Mouse (Mus musculus) embryonic facial prominence, embryonic 14.5 days (tissue): ENCODE results near the gene Ston2. TPM values are rescaled to one million over a fixed set of nuclear protein-coding genes. Genes with fewer than 3 reads are reported as not detected.
A peak's percentile ranks its signal among the peaks of the same experiment; 100 is the strongest.

ENCODE experiments used
- ATAC-seq: fragments of 200-750 bp; cut with Nextera tagmentation; 2 replicates; pipeline ENCODE4 v1.8.0; 2017; ENCODE audit warnings: low read depth, moderate number of reproducible peaks, moderate TSS enrichment
- DNase-seq: peaks from one replicate; pipeline ENCODE4 v3.0.0-alpha.2; 2015; ENCODE audit warnings: low spot score
- H3K27ac ChIP-seq: fragments of 300-500 bp; sonication (generic); replicated peaks from 2 replicates; pipeline ENCODE4 v1.5.1; 2014; ENCODE audit warnings: low read depth, mild to moderate bottlenecking, low read length, moderate library complexity
- H3K27me3 ChIP-seq: fragments of 300-500 bp; sonication (generic); replicated peaks from 2 replicates; pipeline ENCODE4 v1.6.1; 2014; ENCODE audit warnings: low read length; ENCODE audit not compliant: control insufficient read depth, insufficient read depth
- H3K36me3 ChIP-seq: fragments of 300-500 bp; sonication (generic); 2 replicates; pipeline ENCODE4 v1.6.1; 2014; ENCODE audit warnings: low read length, mixed read lengths; ENCODE audit not compliant: control insufficient read depth, insufficient read depth
- H3K4me1 ChIP-seq: fragments of 300-500 bp; sonication (generic); 2 replicates; pipeline ENCODE4 v1.6.1; 2014; ENCODE audit warnings: antibody characterized with exemption, low read length; ENCODE audit not compliant: control insufficient read depth, insufficient read depth
- H3K4me2 ChIP-seq: fragments of 300-500 bp; sonication (generic); 2 replicates; pipeline ENCODE4 v1.6.1; 2014; ENCODE audit warnings: low read depth, mild to moderate bottlenecking, low read length, moderate library complexity, mixed read lengths
- H3K4me3 ChIP-seq: fragments of 300-500 bp; sonication (generic); 2 replicates; pipeline ENCODE4 v1.5.1; 2014; ENCODE audit warnings: low read depth, mild to moderate bottlenecking, low read length
- H3K9ac ChIP-seq: fragments of 300-500 bp; sonication (generic); 2 replicates; pipeline ENCODE4 v1.6.1; 2014; ENCODE audit warnings: low read depth, mild to moderate bottlenecking, low read length, moderate library complexity, mixed read lengths
- H3K9me3 ChIP-seq: fragments of 300-500 bp; sonication (generic); 2 replicates; pipeline ENCODE4 v1.6.1; 2016; ENCODE audit warnings: low read length; ENCODE audit not compliant: control insufficient read depth
- WGBS: fragments of 180-500 bp; shearing (Covaris S2); extraction: QIAGEN DNeasy Blood & Tissue Kit; methylation state at CpG from one replicate; pipeline ENCODE4 v1.1.7; 2014; 5-methylcytosine and 5-hydroxymethylcytosine counted together
- polyA plus RNA-seq: library from polyadenylated mRNA; unstranded; fragments of >200 nt; fragmentation: Nextera tagmentation; extraction: Ambion mirVana; gene quantifications from 2 replicates; pipeline ENCODE4 v1.2.1, GENCODE M21; 2014

Ston2 gene
- polyA plus RNA-seq, 1 experiment from 2014 or later = 10.5 TPM

GRCm38 (mm10) chr12:91625013-91625412 lies 163.2 kb downstream of the Ston2 start:
- DNase-seq (no peak), ATAC-seq (no peak)
- no peaks in the 10 kb centered on the region for H3K27me3 ChIP-seq
- H3K36me3 ChIP-seq = no peaks in the 10 kb centered on the region
- H3K4me3 ChIP-seq = no peak overlapping the region
- no peak overlapping the region for H3K9ac ChIP-seq
- 83% methylated on average over 1 of the region's 1 CpGs for WGBS
- H3K4me2 ChIP-seq = no peak overlapping the region
- H3K4me1 ChIP-seq = no peaks in the 10 kb centered on the region
- peaks cover 6% of the 10 kb centered on the region; the same call in 1 of the 2 replicates for H3K9me3 ChIP-seq
- no peak overlapping the region for H3K27ac ChIP-seq

- WGBS = 84% methylated on average over 5 of the region's 5 CpGs
- no peak for ATAC-seq
Measured at GRCm38 (mm10) chr12:91609425-91609824, 178.8 kb downstream of the Ston2 start.

GRCm38 (mm10) chr12:91607678-91608077 lies 180.5 kb downstream of the Ston2 start:
- Histone ChIP-seq H3K27me3 (no peaks in the 10 kb centered on the region), H3K4me3 (no peak overlapping the region), H3K9me3 (no peaks in the 10 kb centered on the region), H3K36me3 (no peaks in the 10 kb centered on the region), H3K4me1 (no peaks in the 10 kb centered on the region), H3K9ac (no peak overlapping the region), H3K4me2 (no peak overlapping the region), H3K27ac (no peak overlapping the region)
- ATAC-seq (no peak), DNase-seq (no peak)
- 68% methylated on average over 7 of the region's 7 CpGs for WGBS

More at GRCm38 (mm10) chr12:91609425-91609824, 178.8 kb downstream of the Ston2 start:
- Histone ChIP-seq H3K9ac (no peak overlapping the region), H3K4me3 (no peak overlapping the region), H3K36me3 (no peaks in the 10 kb centered on the region), H3K4me2 (no peak overlapping the region), H3K9me3 (no peaks in the 10 kb centered on the region), H3K27me3 (no peaks in the 10 kb centered on the region), H3K4me1 (no peaks in the 10 kb centered on the region), H3K27ac (no peak overlapping the region)
- DNase-seq = peak; percentile 21

DNA sequence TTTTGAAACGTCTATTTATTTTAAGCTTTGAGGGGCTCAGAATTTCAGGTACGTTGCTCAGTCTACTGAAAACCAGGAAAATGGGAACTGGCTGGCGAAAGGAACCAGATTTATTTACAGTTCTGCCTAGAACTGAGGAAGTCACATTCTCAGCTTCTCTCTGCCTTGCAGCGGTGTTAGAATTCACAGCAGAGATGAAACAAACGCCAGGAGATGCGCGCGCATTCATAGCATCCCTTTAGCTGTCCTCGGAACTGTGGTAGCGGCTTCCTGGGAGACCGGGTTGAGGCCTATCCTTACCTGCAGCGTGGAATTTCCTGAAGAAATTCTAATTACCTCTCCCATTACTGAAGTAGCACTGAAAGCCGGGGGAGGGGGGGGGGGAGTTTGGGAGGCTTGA lies 181.5 kb downstream of the Ston2 start:
- no peaks in the 10 kb centered on the region for H3K4me1 ChIP-seq
- no peaks in the 10 kb centered on the region for H3K27me3 ChIP-seq
- no peak overlapping the region for H3K4me2 ChIP-seq
- ATAC-seq = no peak
- 88% methylated on average over 13 of the region's 13 CpGs for WGBS
- no peak overlapping the region for H3K27ac ChIP-seq
- H3K36me3 ChIP-seq = no peaks in the 10 kb centered on the region
- no peak overlapping the region for H3K4me3 ChIP-seq
- H3K9me3 ChIP-seq = no peaks in the 10 kb centered on the region
- DNase-seq = no peak
- H3K9ac ChIP-seq = no peak overlapping the region

GRCm38 (mm10) chr12:91604600-91604999 lies 183.6 kb downstream of the Ston2 start:
- 15% methylated on average over 6 of the region's 6 CpGs for WGBS
- DNase-seq = peak; percentile 69

DNA sequence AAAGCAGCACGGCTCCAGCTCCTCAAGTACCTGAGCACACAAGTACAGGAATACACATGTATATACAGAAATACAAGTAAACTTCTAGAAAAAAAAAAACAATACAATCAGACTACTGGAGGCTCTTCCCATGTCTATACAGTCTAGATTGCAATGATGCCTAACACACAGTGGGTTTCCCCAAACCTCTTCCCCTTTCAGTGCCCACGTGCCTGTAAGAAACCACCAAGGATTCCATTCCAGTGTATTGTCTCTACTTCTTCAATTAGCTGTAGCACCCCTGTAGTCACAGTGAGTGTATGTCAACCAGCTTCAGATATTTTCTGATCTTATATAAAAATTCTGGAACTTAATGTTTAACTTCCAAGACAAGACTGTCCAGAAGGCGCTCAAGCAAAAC lies 196.1 kb downstream of the Ston2 start:
- ATAC-seq = no peak
- H3K4me1 ChIP-seq = peaks cover 9% of the 10 kb centered on the region; the same call in 1 of the 2 replicates
- H3K9me3 ChIP-seq = no peaks in the 10 kb centered on the region
- H3K4me2 ChIP-seq = no peak overlapping the region
- WGBS = over 99% methylated on average over 3 of the region's 3 CpGs
- no peaks in the 10 kb centered on the region for H3K27me3 ChIP-seq
- no peak overlapping the region for H3K9ac ChIP-seq
- no peaks in the 10 kb centered on the region for H3K36me3 ChIP-seq
- no peak overlapping the region for H3K27ac ChIP-seq
- no peak for DNase-seq
- no peak overlapping the region for H3K4me3 ChIP-seq

More at GRCm38 (mm10) chr12:91604600-91604999, 183.6 kb downstream of the Ston2 start:
- Histone ChIP-seq H3K9me3 (no peaks in the 10 kb centered on the region), H3K27ac (no peak overlapping the region), H3K4me2 (no peak overlapping the region), H3K9ac (no peak overlapping the region), H3K27me3 (no peaks in the 10 kb centered on the region), H3K36me3 (no peaks in the 10 kb centered on the region), H3K4me3 (no peak overlapping the region), H3K4me1 (no peaks in the 10 kb centered on the region)
- ATAC-seq = no peak; the same call in 1 of the 2 replicates

GRCm38 (mm10) chr12:91591191-91591590 lies 197.0 kb downstream of the Ston2 start:
- no peak for DNase-seq
- peaks cover 12% of the 10 kb centered on the region; the same call in 1 of the 2 replicates for H3K4me1 ChIP-seq
- no peak overlapping the region; the same call in 1 of the 2 replicates for H3K27ac ChIP-seq
- no peaks in the 10 kb centered on the region for H3K36me3 ChIP-seq
- H3K4me2 ChIP-seq = peak overlapping the region; percentile 72
- WGBS = 81% methylated on average over 1 of the region's 1 CpGs
- H3K9ac ChIP-seq = peak overlapping the region; percentile 100; the same call in 1 of the 2 replicates
- H3K9me3 ChIP-seq = no peaks in the 10 kb centered on the region
- peak overlapping the region; percentile 89; the same call in 1 of the 2 replicates for H3K4me3 ChIP-seq
- H3K27me3 ChIP-seq = no peaks in the 10 kb centered on the region
- no peak for ATAC-seq

DNA sequence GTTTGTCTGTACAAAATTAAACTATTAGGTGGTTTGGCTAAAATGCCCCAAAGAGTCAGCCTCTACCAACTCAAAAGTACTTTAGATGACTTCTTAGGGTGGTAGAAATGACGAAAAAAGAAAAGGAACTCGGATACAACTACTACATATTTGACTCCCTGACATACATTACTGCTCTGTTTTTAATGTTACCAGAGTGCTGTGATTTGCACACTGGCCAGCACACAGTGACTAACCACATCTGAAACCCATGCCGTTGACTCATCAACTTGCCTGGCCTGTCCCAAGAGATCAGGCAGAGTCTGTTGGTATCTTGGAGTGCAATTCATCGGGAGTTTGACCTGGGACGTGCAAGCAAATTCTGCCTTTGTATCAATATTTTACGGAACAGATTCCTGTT lies 197.5 kb downstream of the Ston2 start:
- Histone ChIP-seq H3K36me3 (peaks cover 3% of the 10 kb centered on the region), H3K27ac (peak overlapping the region; percentile 100), H3K4me2 (peak overlapping the region; percentile 72), H3K9me3 (no peaks in the 10 kb centered on the region), H3K4me1 (peaks cover 12% of the 10 kb centered on the region; the same call in 1 of the 2 replicates), H3K4me3 (peak overlapping the region; percentile 89), H3K27me3 (no peaks in the 10 kb centered on the region), H3K9ac (peak overlapping the region; percentile 100)
- WGBS = 23% methylated on average over 6 of the region's 6 CpGs
- DNase-seq (peak; percentile 49), ATAC-seq (no peak)
